Mouse (Mus musculus): Measurements from ENCODE around the gene Kcnh4. TPM values are rescaled to one million over a fixed set of nuclear protein-coding genes. Genes with fewer than 3 reads are reported as not detected.

The Kcnh4 gene
- polyA plus RNA-seq (2014; fragmentation: Nextera tagmentation; extraction: Ambion mirVana): 3.8 and 5.7 TPM in 2 replicates

GRCm38 (mm10) chr11:100759611-100760233, at the start of gene Kcnh4:
TSS of gene Kcnh4 (minus strand) at chr11:100759942.
- ATAC-seq (ENCODE audit: low FRiP score): peak; percentile 39; the same call in 1 of the 2 replicates

GRCm38 (mm10) chr11:100806380-100807305, 46.9 kb upstream of the Kcnh4 start:
- Histone ChIP-seq H3K4me2 (replicated peaks; ENCODE audit: low read depth, low read length) (no peak overlapping the region), H3K9ac (ENCODE audit: low read depth, low read length) (no peak overlapping the region), H3K36me3 (ENCODE audit: control insufficient read depth, insufficient read depth, low read length) (0 out of 2 replicates have a peak, but pooled peaks cover 2% of the 10 kb centered on the region), H3K9me3 (ENCODE audit: control insufficient read depth, low read length) (no peaks in the 10 kb centered on the region), H3K4me3 (ENCODE audit: low read depth, low read length) (no peak overlapping the region), H3K4me1 (replicated peaks; ENCODE audit: control insufficient read depth, insufficient read depth, low read length) (no peaks in the 10 kb centered on the region), H3K27ac (ENCODE audit: low read depth, low read length) (no peak overlapping the region; the same call in 1 of the 2 replicates), H3K27me3 (ENCODE audit: control insufficient read depth, insufficient read depth, low read length) (no peaks in the 10 kb centered on the region)
- no peak for ATAC-seq (ENCODE audit: low FRiP score)
- WGBS: 80% methylated on average over 20 of the region's 20 CpGs
- no peak for DNase-seq (ENCODE audit: low spot score)

More at GRCm38 (mm10) chr11:100759611-100760233, at the start of gene Kcnh4:
- peak within 1 kb of the TSS; percentile 45 for H3K4me3 ChIP-seq (ENCODE audit: low read depth, low read length)
- peak within 1 kb of the TSS; percentile 87 for H3K4me2 ChIP-seq (replicated peaks; ENCODE audit: low read depth, low read length)
- H3K27me3 ChIP-seq (ENCODE audit: control insufficient read depth, insufficient read depth, low read length): peaks cover 18% of the 10 kb centered on the region
- H3K4me1 ChIP-seq (replicated peaks; ENCODE audit: control insufficient read depth, insufficient read depth, low read length): peaks cover 6% of the 10 kb centered on the region
- peak within 1 kb of the TSS; percentile 64 for H3K9ac ChIP-seq (ENCODE audit: low read depth, low read length)
- H3K9me3 ChIP-seq (ENCODE audit: control insufficient read depth, low read length): no peaks in the 10 kb centered on the region
- peak within 1 kb of the TSS; percentile 1; the same call in 1 of the 2 replicates for H3K27ac ChIP-seq (ENCODE audit: low read depth, low read length)
- peak; percentile 64 for DNase-seq (ENCODE audit: low spot score)
- WGBS: under 1% methylated on average over 36 of the region's 51 CpGs
- H3K36me3 ChIP-seq (ENCODE audit: control insufficient read depth, insufficient read depth, low read length): no peaks in the 10 kb centered on the region

DNA sequence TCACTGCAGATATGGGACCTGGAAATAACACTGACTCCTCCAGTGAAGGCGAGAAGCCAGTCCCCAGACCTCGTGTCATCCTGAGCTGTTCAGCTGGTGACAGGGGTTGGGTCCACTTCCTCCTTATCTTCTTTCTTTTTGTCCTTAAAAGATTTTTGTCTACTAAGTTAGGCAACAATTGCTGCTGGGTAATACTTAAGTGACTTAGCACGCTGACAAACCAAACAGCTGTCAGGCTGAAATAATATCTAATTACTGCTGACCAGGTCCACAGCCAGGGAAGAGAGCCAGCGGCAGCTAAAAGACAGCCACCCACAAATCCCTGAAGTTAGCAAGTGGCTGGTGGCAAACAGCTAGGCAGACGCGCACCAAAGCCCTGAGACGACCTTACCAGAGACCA, 45.8 kb upstream of the Kcnh4 start:
- Histone ChIP-seq H3K36me3 (ENCODE audit: control insufficient read depth, insufficient read depth, low read length) (0 out of 2 replicates have a peak, but pooled peaks cover 2% of the 10 kb centered on the region), H3K9ac (ENCODE audit: low read depth, low read length) (no peak overlapping the region), H3K27ac (ENCODE audit: low read depth, low read length) (no peak overlapping the region), H3K27me3 (ENCODE audit: control insufficient read depth, insufficient read depth, low read length) (no peaks in the 10 kb centered on the region), H3K4me1 (replicated peaks; ENCODE audit: control insufficient read depth, insufficient read depth, low read length) (no peaks in the 10 kb centered on the region), H3K4me2 (replicated peaks; ENCODE audit: low read depth, low read length) (no peak overlapping the region), H3K4me3 (ENCODE audit: low read depth, low read length) (no peak overlapping the region), H3K9me3 (ENCODE audit: control insufficient read depth, low read length) (no peaks in the 10 kb centered on the region)
- DNase-seq (ENCODE audit: low spot score) (no peak), ATAC-seq (ENCODE audit: low FRiP score) (no peak)
- 87% methylated on average over 7 of the region's 7 CpGs for WGBS

DNA sequence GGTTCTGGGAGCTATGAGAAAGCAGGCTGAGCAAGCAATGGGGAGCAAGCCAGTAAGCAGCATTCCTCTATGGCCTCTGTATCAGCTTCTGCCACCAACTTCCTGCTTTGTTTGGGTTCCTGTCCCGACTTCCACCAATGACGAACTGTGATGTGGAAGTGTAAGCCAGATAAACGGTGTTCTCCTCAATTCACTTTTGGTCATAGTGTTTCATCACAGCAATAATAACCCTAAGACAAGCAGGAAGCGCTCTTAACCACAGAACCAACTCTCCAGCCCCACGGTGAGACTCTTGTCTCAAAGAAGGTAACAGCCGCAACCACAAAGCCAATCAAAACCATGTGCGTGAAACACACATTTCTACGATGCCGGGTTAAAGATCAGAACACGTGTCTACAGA, 44.7 kb upstream of the Kcnh4 start:
- H3K4me2 ChIP-seq (replicated peaks; ENCODE audit: low read depth, low read length): no peak overlapping the region
- ATAC-seq (ENCODE audit: low FRiP score) (no peak), DNase-seq (ENCODE audit: low spot score) (no peak)
- no peak overlapping the region for H3K9ac ChIP-seq (ENCODE audit: low read depth, low read length)
- H3K9me3 ChIP-seq (ENCODE audit: control insufficient read depth, low read length): no peaks in the 10 kb centered on the region
- H3K27ac ChIP-seq (ENCODE audit: low read depth, low read length): no peak overlapping the region
- H3K4me3 ChIP-seq (ENCODE audit: low read depth, low read length): no peak overlapping the region
- no peaks in the 10 kb centered on the region for H3K27me3 ChIP-seq (ENCODE audit: control insufficient read depth, insufficient read depth, low read length)
- WGBS: 93% methylated on average over 10 of the region's 10 CpGs
- H3K36me3 ChIP-seq (ENCODE audit: control insufficient read depth, insufficient read depth, low read length): 0 out of 2 replicates have a peak, but pooled peaks cover 2% of the 10 kb centered on the region
- no peaks in the 10 kb centered on the region for H3K4me1 ChIP-seq (replicated peaks; ENCODE audit: control insufficient read depth, insufficient read depth, low read length)

- Histone ChIP-seq H3K27me3 (ENCODE audit: control insufficient read depth, insufficient read depth, low read length) (no peaks in the 10 kb centered on the region), H3K9me3 (ENCODE audit: control insufficient read depth, low read length) (no peaks in the 10 kb centered on the region), H3K4me3 (ENCODE audit: low read depth, low read length) (no peak overlapping the region), H3K9ac (ENCODE audit: low read depth, low read length) (no peak overlapping the region), H3K4me1 (replicated peaks; ENCODE audit: control insufficient read depth, insufficient read depth, low read length) (no peaks in the 10 kb centered on the region), H3K36me3 (ENCODE audit: control insufficient read depth, insufficient read depth, low read length) (0 out of 2 replicates have a peak, but pooled peaks cover 2% of the 10 kb centered on the region), H3K27ac (ENCODE audit: low read depth, low read length) (no peak overlapping the region), H3K4me2 (replicated peaks; ENCODE audit: low read depth, low read length) (no peak overlapping the region)
- DNase-seq (ENCODE audit: low spot score): peak; percentile 11
- no peak for ATAC-seq (ENCODE audit: low FRiP score)
- 78% methylated on average over 5 of the region's 5 CpGs for WGBS
These were observed 39.7 kb upstream of the Kcnh4 start for GRCm38 (mm10) chr11:100799426-100799825.

DNA sequence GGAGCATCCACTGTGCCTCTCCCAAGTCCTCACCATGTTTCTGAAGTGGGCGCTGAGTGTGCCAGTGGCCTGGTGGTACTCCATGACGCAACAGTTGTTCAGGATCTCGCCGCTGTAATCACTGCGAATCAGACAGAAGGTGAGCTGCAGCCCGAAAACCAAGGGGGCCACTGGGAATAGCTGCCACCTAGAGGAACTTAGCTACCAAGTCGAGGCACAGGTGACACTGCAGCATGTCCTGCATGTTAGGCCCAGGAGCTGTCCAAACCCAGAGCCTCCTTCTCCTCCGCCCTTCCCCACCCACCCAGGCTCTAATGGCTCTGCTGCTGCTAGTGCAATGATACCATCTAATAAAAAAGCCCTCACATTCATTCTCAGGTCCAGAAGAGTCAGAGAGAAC, 36.8 kb upstream of the Kcnh4 start:
- Histone ChIP-seq H3K4me3 (ENCODE audit: low read depth, low read length) (no peak overlapping the region), H3K9ac (ENCODE audit: low read depth, low read length) (no peak overlapping the region), H3K27ac (ENCODE audit: low read depth, low read length) (no peak overlapping the region), H3K36me3 (ENCODE audit: control insufficient read depth, insufficient read depth, low read length) (no peaks in the 10 kb centered on the region), H3K27me3 (ENCODE audit: control insufficient read depth, insufficient read depth, low read length) (no peaks in the 10 kb centered on the region), H3K4me2 (replicated peaks; ENCODE audit: low read depth, low read length) (no peak overlapping the region), H3K4me1 (replicated peaks; ENCODE audit: control insufficient read depth, insufficient read depth, low read length) (no peaks in the 10 kb centered on the region), H3K9me3 (ENCODE audit: control insufficient read depth, low read length) (no peaks in the 10 kb centered on the region)
- DNase-seq (ENCODE audit: low spot score): no peak
- 68% methylated on average over 8 of the region's 8 CpGs for WGBS
- no peak for ATAC-seq (ENCODE audit: low FRiP score)

DNA sequence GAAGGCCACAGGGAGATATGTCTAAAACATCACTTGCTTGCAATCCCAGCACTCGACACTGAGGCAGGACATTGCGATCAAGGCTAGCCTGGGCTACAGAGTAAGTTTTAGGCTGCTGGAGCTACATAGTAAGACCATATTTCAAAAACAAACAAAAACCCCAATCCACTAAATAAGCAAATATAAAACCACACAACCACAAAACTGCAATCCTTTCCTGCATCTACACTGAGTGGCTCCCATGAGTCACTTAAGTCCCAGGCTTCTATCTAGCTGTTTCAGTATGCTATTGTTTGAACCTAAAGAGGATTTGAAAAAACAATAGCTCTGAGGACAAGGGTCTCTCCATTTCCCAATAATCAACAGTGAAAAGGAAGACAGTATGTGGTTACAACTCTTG, 35.6 kb upstream of the Kcnh4 start:
- no peak overlapping the region for H3K4me2 ChIP-seq (replicated peaks; ENCODE audit: low read depth, low read length)
- 92% methylated on average over 2 of the region's 2 CpGs for WGBS
- no peak overlapping the region for H3K9ac ChIP-seq (ENCODE audit: low read depth, low read length)
- H3K4me3 ChIP-seq (ENCODE audit: low read depth, low read length): no peak overlapping the region
- ATAC-seq (ENCODE audit: low FRiP score): no peak
- H3K36me3 ChIP-seq (ENCODE audit: control insufficient read depth, insufficient read depth, low read length): no peaks in the 10 kb centered on the region
- DNase-seq (ENCODE audit: low spot score): no peak
- H3K9me3 ChIP-seq (ENCODE audit: control insufficient read depth, low read length): no peaks in the 10 kb centered on the region
- H3K27me3 ChIP-seq (ENCODE audit: control insufficient read depth, insufficient read depth, low read length): no peaks in the 10 kb centered on the region
- H3K4me1 ChIP-seq (replicated peaks; ENCODE audit: control insufficient read depth, insufficient read depth, low read length): no peaks in the 10 kb centered on the region
- no peak overlapping the region for H3K27ac ChIP-seq (ENCODE audit: low read depth, low read length)

DNA sequence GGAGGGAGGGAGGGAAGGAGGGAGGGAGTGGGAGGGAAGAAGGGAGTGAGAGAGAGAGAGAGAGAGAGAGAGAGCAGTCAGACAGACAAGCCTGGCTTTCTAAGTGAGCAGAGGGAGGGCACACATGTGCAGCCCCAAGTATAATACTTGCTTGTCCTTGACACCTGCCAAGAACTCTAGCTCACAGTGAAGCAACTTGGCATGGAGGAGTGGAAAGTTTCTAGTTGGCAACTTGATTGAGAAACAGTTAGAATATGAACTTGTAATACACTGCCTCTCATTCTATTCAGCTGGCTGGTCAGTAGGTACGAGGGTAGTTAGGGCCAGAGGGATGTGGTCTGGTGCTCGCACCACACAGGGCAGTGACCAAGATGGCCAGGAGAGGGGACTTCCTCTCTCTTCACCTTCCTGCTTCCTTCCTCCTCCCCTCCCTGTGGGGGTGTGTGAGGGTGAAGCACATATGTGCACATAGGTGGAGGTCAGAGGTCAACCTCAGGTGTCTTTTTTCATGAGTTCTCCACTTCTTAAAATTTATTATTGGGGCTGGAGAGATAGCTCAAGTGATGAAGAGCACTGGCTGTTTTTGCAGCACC, 31.8 kb upstream of the Kcnh4 start:
- 88% methylated on average over 2 of the region's 2 CpGs for WGBS
- H3K27me3 ChIP-seq (ENCODE audit: control insufficient read depth, insufficient read depth, low read length): no peaks in the 10 kb centered on the region
- no peaks in the 10 kb centered on the region for H3K36me3 ChIP-seq (ENCODE audit: control insufficient read depth, insufficient read depth, low read length)
- DNase-seq (ENCODE audit: low spot score) (no peak), ATAC-seq (ENCODE audit: low FRiP score) (no peak)
- H3K27ac ChIP-seq (ENCODE audit: low read depth, low read length): no peak overlapping the region
- no peaks in the 10 kb centered on the region for H3K9me3 ChIP-seq (ENCODE audit: control insufficient read depth, low read length)
- no peak overlapping the region for H3K9ac ChIP-seq (ENCODE audit: low read depth, low read length)
- no peak overlapping the region for H3K4me3 ChIP-seq (ENCODE audit: low read depth, low read length)
- no peak overlapping the region for H3K4me2 ChIP-seq (replicated peaks; ENCODE audit: low read depth, low read length)
- H3K4me1 ChIP-seq (replicated peaks; ENCODE audit: control insufficient read depth, insufficient read depth, low read length): no peaks in the 10 kb centered on the region
